Mouse (Mus musculus): ENCODE measurements around the gene Tmem262. TPM values are rescaled to one million over a fixed set of nuclear protein-coding genes. Genes with fewer than 3 reads are reported as not detected.
A peak's percentile ranks its signal among the peaks of the same experiment; 100 is the strongest.
"Not testable (repeated sequence)": the region's sequence is repeated elsewhere in the genome, so short reads cannot be mapped to it uniquely, and the experiment has no call there.

Gene Tmem262
- total and polyA plus RNA-seq, 2 experiments from 2014 or later = not detected

- DNase-seq (ENCODE audit: low spot score) = peak; percentile 73
Measured at GRCm38 (mm10) chr19:6044102-6044501, 35.7 kb upstream of the Tmem262 start.

GRCm38 (mm10) chr19:6045366-6046293, 34.2 kb upstream of the Tmem262 start:
- 14% methylated on average over 20 of the region's 20 CpGs for WGBS
- DNase-seq (ENCODE audit: low spot score) = no peak
- H3K4me2 ChIP-seq (ENCODE audit: low read depth, low read length) = peak overlapping the region; percentile 97
- H3K4me1 ChIP-seq (ENCODE audit: insufficient read depth, low read length) = peaks cover 13% of the 10 kb centered on the region
- ATAC-seq = peak; percentile 30
- H3K27me3 ChIP-seq (ENCODE audit: insufficient read depth, low read length) = no peaks in the 10 kb centered on the region
- H3K9ac ChIP-seq (replicated peaks; ENCODE audit: low read length) = peak overlapping the region; percentile 74
- H3K9me3 ChIP-seq (ENCODE audit: low read length) = no peaks in the 10 kb centered on the region
- TF ChIP-seq CTCF (IDR thresholded peaks at IDR 0.05; ENCODE audit: low read depth) = peak; percentile 33
- H3K4me3 ChIP-seq (ENCODE audit: low read length) = peak overlapping the region; percentile 87
- H3K36me3 ChIP-seq (ENCODE audit: insufficient read depth, low read length) = peaks cover 22% of the 10 kb centered on the region
- H3K27ac ChIP-seq = peak overlapping the region; percentile 99

More at GRCm38 (mm10) chr19:6044102-6044501, 35.7 kb upstream of the Tmem262 start:
- not testable (repeated sequence) for H3K36me3 ChIP-seq (ENCODE audit: insufficient read depth, low read length); H3K9ac ChIP-seq (replicated peaks; ENCODE audit: low read length); H3K9me3 ChIP-seq (ENCODE audit: low read length); H3K27ac ChIP-seq; H3K4me3 ChIP-seq (ENCODE audit: low read length); H3K27me3 ChIP-seq (ENCODE audit: insufficient read depth, low read length); H3K4me2 ChIP-seq (ENCODE audit: low read depth, low read length); ATAC-seq
- TF ChIP-seq CTCF (IDR thresholded peaks at IDR 0.05; ENCODE audit: low read depth) = peak; percentile 57
- 52% methylated on average over 4 of the region's 4 CpGs for WGBS
- peaks cover 13% of the 10 kb centered on the region for H3K4me1 ChIP-seq (ENCODE audit: insufficient read depth, low read length)

- no peaks in the 10 kb centered on the region for H3K9me3 ChIP-seq (ENCODE audit: low read length)
- peak within 1 kb of the TSS; percentile 99 for H3K27ac ChIP-seq
- peaks cover 31% of the 10 kb centered on the region for H3K36me3 ChIP-seq (ENCODE audit: insufficient read depth, low read length)
- peak within 1 kb of the TSS; percentile 74 for H3K9ac ChIP-seq (replicated peaks; ENCODE audit: low read length)
- ATAC-seq (peak; percentile 92), DNase-seq (ENCODE audit: low spot score) (peak; percentile 96)
- H3K4me2 ChIP-seq (ENCODE audit: low read depth, low read length) = peak within 1 kb of the TSS; percentile 97
- WGBS = under 1% methylated on average over 65 of the region's 65 CpGs
- peaks cover 13% of the 10 kb centered on the region for H3K4me1 ChIP-seq (ENCODE audit: insufficient read depth, low read length)
- H3K27me3 ChIP-seq (ENCODE audit: insufficient read depth, low read length) = no peaks in the 10 kb centered on the region
- H3K4me3 ChIP-seq (ENCODE audit: low read length) = peak within 1 kb of the TSS; percentile 87
- peak; percentile 16; the same call in 1 of the 2 replicates for TF ChIP-seq CTCF (IDR thresholded peaks at IDR 0.05; ENCODE audit: low read depth)
Measured at GRCm38 (mm10) chr19:6046294-6047153, 33.3 kb upstream of the Tmem262 start, which contains the start of gene Syvn1. TSS of gene Syvn1 (plus strand) at chr19:6046576.

GRCm38 (mm10) chr19:6047154-6047898, 32.5 kb upstream of the Tmem262 start:
- no peaks in the 10 kb centered on the region for H3K9me3 ChIP-seq (ENCODE audit: low read length)
- peak overlapping the region; percentile 74 for H3K9ac ChIP-seq (replicated peaks; ENCODE audit: low read length)
- ATAC-seq = peak; percentile 15; the same call in 1 of the 2 replicates
- WGBS = 2% methylated on average over 43 of the region's 44 CpGs
- H3K4me3 ChIP-seq (ENCODE audit: low read length) = peak overlapping the region; percentile 87
- H3K27ac ChIP-seq = peak overlapping the region; percentile 99
- no peak for DNase-seq (ENCODE audit: low spot score)
- H3K4me2 ChIP-seq (ENCODE audit: low read depth, low read length) = peak overlapping the region; percentile 97
- peaks cover 13% of the 10 kb centered on the region for H3K4me1 ChIP-seq (ENCODE audit: insufficient read depth, low read length)
- peak; percentile 26; the same call in 1 of the 2 replicates for TF ChIP-seq CTCF (IDR thresholded peaks at IDR 0.05; ENCODE audit: low read depth)
- H3K36me3 ChIP-seq (ENCODE audit: insufficient read depth, low read length) = peaks cover 39% of the 10 kb centered on the region
- no peaks in the 10 kb centered on the region for H3K27me3 ChIP-seq (ENCODE audit: insufficient read depth, low read length)

- Histone ChIP-seq H3K27me3 (ENCODE audit: insufficient read depth, low read length) (no peaks in the 10 kb centered on the region), H3K4me3 (ENCODE audit: low read length) (peak overlapping the region; percentile 87), H3K9me3 (ENCODE audit: low read length) (no peaks in the 10 kb centered on the region), H3K9ac (replicated peaks; ENCODE audit: low read length) (peak overlapping the region; percentile 74), H3K36me3 (ENCODE audit: insufficient read depth, low read length) (peaks cover 43% of the 10 kb centered on the region), H3K4me1 (ENCODE audit: insufficient read depth, low read length) (peaks cover 13% of the 10 kb centered on the region), H3K4me2 (ENCODE audit: low read depth, low read length) (peak overlapping the region; percentile 97), H3K27ac (peak overlapping the region; percentile 99)
- TF ChIP-seq CTCF (IDR thresholded peaks at IDR 0.05; ENCODE audit: low read depth) = no peak
- ATAC-seq (no peak), DNase-seq (ENCODE audit: low spot score) (no peak)
- WGBS = 91% methylated on average over 8 of the region's 8 CpGs
Measured at GRCm38 (mm10) chr19:6047899-6048166, 32.0 kb upstream of the Tmem262 start.
